Mouse (Mus musculus) large intestine, adult 2 months (tissue): Measurements from ENCODE around the gene Tmem184b. TPM values are rescaled to one million over a fixed set of nuclear protein-coding genes. Genes with fewer than 3 reads are reported as not detected.

ENCODE experiments used
- DNase-seq: peaks from one replicate; pipeline ENCODE4 v3.0.0-alpha.2; 2012; ENCODE audit warnings: low read depth, low spot score
- WGBS: fragments of 180-500 bp; shearing (Covaris S2); methylation state at CpG from one replicate; pipeline ENCODE4 v1.1.7; 2018; 5-methylcytosine and 5-hydroxymethylcytosine counted together
- polyA plus RNA-seq: library from polyadenylated mRNA; depleted of rRNA; stranded (reverse); fragments of >200 nt; gene quantifications from 2 replicates; pipeline ENCODE4 v1.2.3, GENCODE M21; 2012

The Tmem184b gene
- polyA plus RNA-seq, 1 experiment, result 35.6 TPM

DNA sequence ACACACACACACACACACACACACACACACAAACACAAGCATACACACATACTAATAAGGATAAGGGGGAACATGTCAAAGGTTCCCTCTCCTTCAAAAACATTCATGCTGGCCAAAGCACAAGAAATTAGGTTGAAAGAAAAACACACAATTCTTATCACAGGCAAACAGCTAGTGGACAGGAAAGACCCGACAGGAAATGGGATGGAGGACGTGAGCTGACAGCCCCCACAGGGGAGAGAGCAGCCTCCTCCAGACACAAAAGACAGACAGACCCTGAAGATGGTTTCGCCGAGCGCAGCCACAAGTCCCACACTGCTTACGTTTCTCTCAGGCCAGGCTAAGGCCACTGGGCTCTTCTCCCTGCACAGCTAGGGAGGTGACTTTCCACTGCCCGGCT lies 28.6 kb upstream of the Tmem184b start:
- no peak for DNase-seq
- WGBS, result 69% methylated on average over 7 of the region's 7 CpGs

DNA sequence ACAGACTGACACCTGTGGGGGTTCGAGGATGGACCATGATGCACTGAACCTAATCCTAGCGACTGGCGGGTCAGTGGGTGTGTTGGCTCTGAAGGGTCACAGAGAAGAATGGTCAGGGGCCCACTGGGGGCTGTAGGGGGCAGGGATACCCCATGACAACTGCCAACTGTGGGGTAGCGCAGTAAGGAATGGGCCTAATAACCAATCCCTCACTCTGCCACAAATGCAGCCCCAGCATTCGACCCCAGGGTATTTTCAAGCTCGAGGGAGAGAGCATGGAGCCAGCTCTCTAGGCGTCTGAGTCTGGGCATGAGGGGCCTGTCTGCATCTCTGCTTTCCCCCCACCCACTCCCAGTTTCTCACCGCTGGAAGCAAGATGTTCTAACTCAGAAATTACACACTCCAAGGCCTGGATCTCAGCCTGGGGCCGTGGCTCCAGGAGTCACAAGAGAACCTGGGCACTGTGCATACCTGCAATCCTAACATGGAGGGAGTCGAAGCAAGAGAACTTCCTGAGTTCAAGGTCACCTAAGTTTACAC lies 27.2 kb upstream of the Tmem184b start:
- WGBS, result 79% methylated on average over 10 of the region's 10 CpGs
- no peak for DNase-seq

DNA sequence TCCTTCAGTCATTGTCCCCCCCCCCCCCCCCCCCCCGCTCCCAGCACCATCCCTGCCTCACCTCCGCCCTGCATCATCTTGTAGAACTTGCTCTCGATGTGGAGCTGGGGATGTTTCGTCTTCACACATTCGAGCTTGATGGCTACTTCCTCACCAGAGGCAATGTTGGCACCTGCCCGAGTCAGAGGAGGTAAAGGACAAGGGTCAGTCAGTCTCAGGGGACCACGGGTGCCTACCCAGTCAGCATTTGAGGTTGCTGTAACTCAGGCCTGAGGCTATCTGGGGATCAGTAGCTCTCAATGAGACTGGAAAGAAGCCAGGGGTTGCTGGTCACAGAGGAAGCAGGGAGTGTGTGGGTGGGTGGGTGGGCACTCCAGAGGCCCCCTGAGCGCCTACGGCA lies 26.6 kb upstream of the Tmem184b start:
- no peak for DNase-seq
- WGBS, result 77% methylated on average over 8 of the region's 9 CpGs

DNA sequence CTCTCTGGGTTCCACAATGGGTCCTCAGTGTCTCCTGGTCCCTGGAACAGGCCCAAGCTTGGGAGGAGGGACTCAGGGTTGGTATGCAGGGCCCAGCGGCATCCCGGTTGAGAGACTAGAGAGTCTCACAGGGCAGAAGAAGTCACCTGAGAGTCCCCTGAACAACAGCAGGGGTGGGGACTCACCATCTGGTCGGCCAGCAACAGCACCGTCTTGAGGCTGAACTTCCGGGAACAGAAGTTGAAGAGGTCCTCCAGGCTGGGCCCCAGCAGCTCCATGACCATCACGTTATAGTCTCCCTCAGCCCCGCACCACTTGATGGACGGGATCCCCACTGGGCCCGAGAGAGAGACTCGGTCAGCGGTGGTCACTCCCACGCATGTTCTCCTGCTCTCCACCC lies 26.2 kb upstream of the Tmem184b start:
- WGBS, result 91% methylated on average over 12 of the region's 12 CpGs
- DNase-seq, result no peak

GRCm38 (mm10) chr15:79428616-79429015 lies 25.2 kb upstream of the Tmem184b start:
- no peak for DNase-seq
- WGBS, result 67% methylated on average over 4 of the region's 4 CpGs

DNA sequence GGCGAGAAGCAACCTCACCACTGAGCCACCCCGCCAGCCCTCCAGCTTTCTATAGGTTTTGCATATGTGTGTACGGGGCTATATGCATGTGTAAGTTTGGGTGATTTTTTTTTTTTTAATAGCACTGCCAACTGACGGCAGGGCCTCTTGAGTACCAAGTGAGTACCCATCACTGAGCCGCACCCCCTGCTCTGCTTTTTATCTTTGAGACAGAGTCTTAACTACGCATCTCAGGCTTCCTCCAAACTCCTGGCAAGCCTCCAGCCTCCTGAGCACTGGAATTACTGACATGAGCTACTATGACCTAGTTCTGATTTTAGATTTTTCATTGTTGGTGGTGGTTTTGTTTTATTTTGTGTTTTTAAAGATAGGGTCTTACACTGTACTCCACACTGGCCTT lies 24.1 kb upstream of the Tmem184b start:
- no peak for DNase-seq
- 74% methylated on average over 6 of the region's 6 CpGs for WGBS

DNA sequence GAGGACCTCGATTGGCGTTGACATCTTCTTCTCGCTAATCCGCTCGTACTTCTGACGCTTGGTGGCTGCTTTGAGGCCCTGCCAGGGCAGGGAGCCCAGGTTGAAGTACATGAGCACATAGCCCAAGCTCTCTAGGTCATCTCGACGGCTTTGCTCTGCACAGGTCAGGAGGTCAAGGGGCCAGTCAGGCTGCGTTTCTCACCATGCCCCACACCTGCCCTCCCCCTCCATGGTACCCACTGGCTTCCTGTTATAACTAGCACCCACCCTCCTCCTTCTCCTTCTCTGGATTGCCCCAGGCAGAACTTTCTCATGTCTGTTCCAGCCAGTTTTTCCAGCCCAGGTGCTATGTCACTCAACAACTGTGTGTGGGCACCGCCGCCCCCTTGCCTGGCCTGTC lies 22.1 kb upstream of the Tmem184b start:
- DNase-seq, result no peak
- 87% methylated on average over 11 of the region's 11 CpGs for WGBS

- WGBS, result 93% methylated on average over 17 of the region's 17 CpGs
- DNase-seq, result no peak
Measured at GRCm38 (mm10) chr15:79424602-79425001, 21.2 kb upstream of the Tmem184b start.

- WGBS, result 80% methylated on average over 6 of the region's 6 CpGs
- DNase-seq, result no peak
Measured at GRCm38 (mm10) chr15:79422715-79423243, 19.4 kb upstream of the Tmem184b start.

DNA sequence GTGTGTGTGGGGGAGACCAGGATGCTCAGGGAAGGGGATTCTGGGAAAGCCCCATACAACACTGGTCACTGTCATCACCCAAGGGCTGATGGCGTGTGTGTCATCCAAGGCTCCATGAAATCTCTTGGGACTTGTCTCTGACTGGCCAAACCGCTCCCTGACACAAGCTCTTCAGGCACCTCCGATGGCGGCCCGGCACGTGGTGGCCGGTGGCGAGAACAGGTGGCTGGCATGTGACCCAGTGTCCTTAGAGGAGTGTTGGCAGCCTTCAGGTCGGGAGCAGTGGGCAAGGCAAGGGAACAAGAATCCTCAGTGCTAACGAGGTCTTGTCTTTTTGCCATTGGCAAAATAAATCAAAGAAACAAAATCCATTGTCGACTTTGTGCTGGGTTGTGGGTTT lies 15.3 kb upstream of the Tmem184b start:
- 87% methylated on average over 11 of the region's 11 CpGs for WGBS
- no peak for DNase-seq

DNA sequence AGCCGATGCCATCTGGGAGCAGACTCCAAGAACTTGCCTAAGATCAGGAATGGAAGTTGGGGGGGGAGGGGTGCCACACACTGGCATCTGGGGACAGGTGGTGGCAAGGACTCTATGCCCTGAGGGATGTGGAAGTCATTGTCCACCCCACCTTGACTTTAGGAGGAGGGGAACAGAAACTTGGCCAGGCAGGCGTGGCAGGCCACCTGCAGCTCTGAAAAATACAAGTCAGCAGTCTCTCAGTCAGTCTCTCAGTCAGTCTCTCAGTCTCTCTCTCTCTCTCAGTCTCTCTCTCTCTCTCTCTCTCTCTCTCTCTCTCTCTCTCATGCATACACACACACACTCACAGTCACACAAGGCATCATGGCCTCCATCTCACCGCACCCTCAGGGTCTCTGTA lies 14.9 kb upstream of the Tmem184b start:
- 80% methylated on average over 3 of the region's 3 CpGs for WGBS
- no peak for DNase-seq

GRCm38 (mm10) chr15:79417379-79417778 lies 14.0 kb upstream of the Tmem184b start:
- WGBS, result 95% methylated on average over 3 of the region's 3 CpGs
- no peak for DNase-seq

- no peak for DNase-seq
- WGBS, result 52% methylated on average over 10 of the region's 10 CpGs
Measured at GRCm38 (mm10) chr15:79416460-79417085, 13.2 kb upstream of the Tmem184b start.

DNA sequence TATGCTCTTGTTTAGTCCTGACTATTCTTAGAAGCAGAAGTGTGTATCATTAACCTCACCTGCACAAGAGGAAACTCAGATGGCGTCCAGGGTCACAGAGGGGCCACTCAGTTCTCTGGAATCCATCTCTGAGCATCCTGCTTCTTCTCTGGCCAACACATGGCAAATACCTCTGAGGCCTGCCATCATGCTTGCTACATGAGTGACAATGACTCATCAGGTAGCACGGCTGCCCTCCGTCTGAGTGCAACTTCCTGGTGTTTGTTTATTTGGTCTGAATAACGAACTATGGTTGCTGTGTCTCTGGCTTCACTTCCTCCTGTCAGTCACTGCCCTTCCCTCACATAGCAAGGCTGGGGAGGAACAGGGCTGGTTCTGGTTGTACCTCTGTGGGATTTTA lies 11.1 kb upstream of the Tmem184b start:
- DNase-seq, result no peak

GRCm38 (mm10) chr15:79413802-79414201 lies 10.4 kb upstream of the Tmem184b start:
- DNase-seq, result no peak
- 76% methylated on average over 8 of the region's 8 CpGs for WGBS

More for the DNA sequence above, 11.1 kb upstream of the Tmem184b start:
- 7% methylated on average over 4 of the region's 4 CpGs for WGBS

DNA sequence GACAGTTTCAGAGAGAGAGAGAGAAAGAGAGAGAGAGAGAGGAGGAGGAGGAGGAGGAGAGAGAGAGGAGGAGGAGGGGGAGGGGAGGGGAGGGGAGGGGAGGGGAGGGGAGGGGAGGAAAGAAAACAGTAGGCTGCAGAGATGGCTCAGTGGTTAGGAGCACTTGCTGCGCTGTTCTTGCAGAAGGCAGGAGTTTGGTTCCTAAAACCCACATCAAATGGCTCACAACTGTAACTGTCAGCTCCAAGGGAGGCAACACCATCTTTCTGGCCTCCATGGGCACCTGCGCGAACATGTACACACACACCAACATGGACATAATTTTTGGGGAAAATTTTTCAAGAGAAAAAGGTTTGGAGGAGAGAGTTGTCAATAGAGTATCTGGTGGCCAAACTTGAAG lies 9.8 kb upstream of the Tmem184b start:
- no peak for DNase-seq
- WGBS, result 94% methylated on average over 3 of the region's 3 CpGs

GRCm38 (mm10) chr15:79411363-79412065 lies 8.1 kb upstream of the Tmem184b start:
- no peak for DNase-seq
- WGBS, result 64% methylated on average over 10 of the region's 10 CpGs

DNA sequence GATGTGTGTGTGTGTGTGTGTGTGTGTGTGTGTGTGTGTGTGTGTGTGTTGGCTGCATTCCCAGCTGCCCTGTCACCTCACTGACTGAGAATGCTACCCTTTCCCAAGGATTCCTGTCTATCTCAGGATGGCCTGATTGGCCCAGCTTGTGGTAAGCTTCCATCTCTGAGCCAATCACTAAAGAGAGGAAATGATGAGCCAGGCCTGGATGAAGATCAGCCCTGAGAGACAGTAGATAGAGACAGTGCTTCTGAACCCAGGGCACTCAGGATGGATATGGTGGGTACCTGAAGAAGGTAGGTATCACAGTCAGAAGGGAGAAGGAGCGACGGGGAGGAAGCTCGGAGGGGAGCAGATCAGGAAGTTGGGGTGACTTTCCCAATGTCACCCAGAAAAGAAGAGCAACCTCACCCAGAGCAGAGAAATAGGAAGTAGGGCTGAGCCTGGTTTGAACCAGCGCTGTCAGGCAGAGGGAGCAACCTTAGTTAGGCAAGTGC lies 5.8 kb upstream of the Tmem184b start:
- WGBS, result 87% methylated on average over 4 of the region's 4 CpGs
- no peak for DNase-seq

DNA sequence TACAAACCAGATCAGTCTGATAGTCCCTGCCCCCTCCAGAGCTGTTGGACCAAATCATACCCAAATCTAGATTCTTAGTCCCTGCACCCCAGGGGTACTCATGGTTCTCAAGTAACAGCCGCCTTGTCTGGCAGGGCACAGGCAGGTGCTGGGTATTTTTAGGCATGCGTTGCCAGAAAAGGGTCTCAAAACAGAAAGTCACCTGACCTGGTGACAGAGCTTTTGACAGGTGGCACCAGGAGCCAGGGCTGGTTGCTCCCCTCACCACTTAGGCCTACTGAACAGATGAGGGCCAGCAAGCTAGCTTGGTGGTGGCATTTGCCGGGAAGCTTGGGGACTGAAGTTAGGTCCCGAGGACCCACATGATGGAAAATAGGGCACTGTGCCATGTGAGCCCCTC lies 3.2 kb upstream of the Tmem184b start:
- WGBS, result 86% methylated on average over 4 of the region's 4 CpGs
- DNase-seq, result no peak

DNA sequence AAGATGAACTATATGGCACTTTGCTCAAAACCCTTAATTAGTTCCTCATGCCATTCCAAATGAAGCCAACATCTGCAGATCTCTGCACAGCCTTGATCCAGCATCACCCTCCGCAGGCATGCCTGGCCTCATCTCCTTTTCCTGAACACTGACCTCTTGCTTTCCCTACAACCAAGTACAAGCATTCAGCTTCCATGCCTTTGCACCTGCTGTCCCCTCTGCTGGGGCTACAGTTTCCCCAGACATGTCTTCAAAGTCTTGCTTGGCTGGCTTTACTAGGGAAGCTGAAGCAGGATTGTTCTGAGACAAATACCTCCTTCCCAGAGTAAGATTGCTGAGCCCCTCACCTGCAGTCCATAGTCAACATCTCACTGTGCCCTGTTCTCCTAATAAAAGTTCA lies 908 bp upstream of the Tmem184b start:
- DNase-seq, result no peak

DNA sequence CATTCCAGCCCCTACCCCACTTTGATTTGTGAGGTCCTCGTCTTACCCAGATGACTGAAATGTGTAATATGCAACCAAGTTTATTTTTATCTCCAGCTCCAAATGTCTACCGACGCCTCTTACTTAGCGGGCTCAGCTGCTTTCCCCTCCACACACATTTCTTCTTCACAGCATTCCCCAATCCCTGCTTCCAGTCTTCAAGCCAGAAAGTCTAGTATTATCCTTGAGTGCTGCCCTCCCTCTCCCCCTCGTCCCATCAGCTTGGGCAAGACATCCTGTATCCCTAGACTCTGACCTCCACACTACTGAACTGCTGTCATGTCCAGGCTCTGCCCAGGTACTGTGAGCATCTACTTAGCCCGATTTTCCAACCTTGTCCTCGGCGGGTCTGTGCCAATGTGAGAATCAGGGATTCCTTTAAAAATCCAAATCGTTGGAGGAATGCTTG lies 418 bp upstream of the Tmem184b start:
- no peak for DNase-seq
- WGBS, result 17% methylated on average over 9 of the region's 9 CpGs

More for the DNA sequence above, 908 bp upstream of the Tmem184b start:
- WGBS, result 81% methylated on average over 1 of the region's 1 CpGs
